Mouse (Mus musculus) right cerebral cortex, adult 2 months (tissue): ENCODE data around the gene Rab43.
"Not testable (repeated sequence)": the region's sequence is repeated elsewhere in the genome, so short reads cannot be mapped to it uniquely, and the experiment has no call there.

Source experiments
- DNase-seq, 2 experiments: peaks; one replicate each; pipeline ENCODE4 v3.0.0; 2021 to 2022; ENCODE audit warnings: low spot score in 2 of 2

Rab43 gene

GRCm38 (mm10) chr6:87786621-87787020 lies 25.3 kb downstream of the Rab43 start:
- no peak for DNase-seq

- DNase-seq: no peak
Measured at GRCm38 (mm10) chr6:87784033-87784432, 27.9 kb downstream of the Rab43 start.

GRCm38 (mm10) chr6:87780546-87781301 lies 31.2 kb downstream of the Rab43 start:
- DNase-seq: no peak

GRCm38 (mm10) chr6:87779174-87780165 lies 32.5 kb downstream of the Rab43 start:
- DNase-seq: no peak

GRCm38 (mm10) chr6:87778294-87779173 lies 33.4 kb downstream of the Rab43 start:
- DNase-seq: no peak

- DNase-seq: no peak
Measured at GRCm38 (mm10) chr6:87777842-87778241, 34.1 kb downstream of the Rab43 start, which contains the start of gene Gp9. TSS of gene Gp9 (plus strand) at chr6:87778072.

GRCm38 (mm10) chr6:87776663-87777062 lies 35.3 kb downstream of the Rab43 start:
- DNase-seq: no peak

- DNase-seq: no peak
Measured at GRCm38 (mm10) chr6:87775588-87776245, 36.2 kb downstream of the Rab43 start.

- no peak for DNase-seq
Measured at GRCm38 (mm10) chr6:87774909-87775308, 37.1 kb downstream of the Rab43 start.

GRCm38 (mm10) chr6:87774466-87774865 lies 37.5 kb downstream of the Rab43 start:
- no peak for DNase-seq

- DNase-seq: no peak
Measured at GRCm38 (mm10) chr6:87770626-87771025, 41.3 kb downstream of the Rab43 start.

- DNase-seq: not testable (repeated sequence)
Measured at GRCm38 (mm10) chr6:87764296-87764695, 47.7 kb downstream of the Rab43 start.

- DNase-seq: no peak
Measured at GRCm38 (mm10) chr6:87763376-87764280, 48.3 kb downstream of the Rab43 start.

- DNase-seq: no peak
Measured at GRCm38 (mm10) chr6:87762161-87762560, 49.8 kb downstream of the Rab43 start.

GRCm38 (mm10) chr6:87759850-87760249 lies 52.1 kb downstream of the Rab43 start:
- DNase-seq: no peak

GRCm38 (mm10) chr6:87759404-87759803 lies 52.6 kb downstream of the Rab43 start:
- no peak for DNase-seq

GRCm38 (mm10) chr6:87756896-87757295 lies 55.1 kb downstream of the Rab43 start:
- no peak for DNase-seq

GRCm38 (mm10) chr6:87755196-87755595 lies 56.8 kb downstream of the Rab43 start:
- no peak for DNase-seq

- no peak for DNase-seq
Measured at GRCm38 (mm10) chr6:87751574-87751973, 60.4 kb downstream of the Rab43 start.
